Mouse (Mus musculus) liver, adult 2 months (tissue): ENCODE data around the gene Duxbl3.
"Not testable (repeated sequence)": the region's sequence is repeated elsewhere in the genome, so short reads cannot be mapped to it uniquely, and the experiment has no call there.

Experiments used
- CTCF ChIP-seq: fragments of 200-500 bp; IDR thresholded peaks from 2 replicates; pipeline ENCODE4 v1.5.1; 2011; ENCODE audit warnings: low read depth, low read length, control low read depth
- POLR2A ChIP-seq: fragments of 200-500 bp; IDR thresholded peaks from 2 replicates; pipeline ENCODE4 v1.6.1; 2011; ENCODE audit warnings: low read length, control low read depth; ENCODE audit not compliant: insufficient read depth; ENCODE audit errors: extremely low read depth

- TF ChIP-seq POLR2A, CTCF: not testable (repeated sequence)
Observed at GRCm38 (mm10) chr14:26216233-26217000, 41.3 kb upstream of the Duxbl3 start.
